Mouse (Mus musculus) gastrocnemius, postnatal 10 days (tissue): Measurements from ENCODE around the gene Rhox11. TPM values are rescaled to one million over a fixed set of nuclear protein-coding genes. Genes with fewer than 3 reads are reported as not detected.
A peak's percentile ranks its signal among the peaks of the same experiment; 100 is the strongest.
"Not testable (repeated sequence)": the region's sequence is repeated elsewhere in the genome, so short reads cannot be mapped to it uniquely, and the experiment has no call there.

Experiments
- DNase-seq: peaks from one replicate; pipeline ENCODE4 v3.0.0; 2021; ENCODE audit warnings: mixed read lengths
- long read RNA-seq, 2 experiments: library from polyadenylated mRNA; stranded (forward); transcript quantifications; one replicate each; pipeline ENCODE4 v2.0.0; 2021
- total RNA-seq, 2 experiments: library from RNA; stranded (reverse); gene quantifications; 2 replicates each; pipeline ENCODE4 v1.2.3; 2021

Rhox11 gene
- total RNA-seq: not detected
- long read RNA-seq, experiment 1: 0 reads
- long read RNA-seq, experiment 2: 0 reads

- no peak for DNase-seq
Observed at GRCm38 (mm10) chrX:38085041-38085440, at the start of gene Rhox11. Rhox11 (minus strand) TSS chrX:38085141.

GRCm38 (mm10) chrX:38121478-38121877 lies 36.5 kb upstream of the Rhox11 start:
- DNase-seq: no peak

- no peak for DNase-seq
Observed at GRCm38 (mm10) chrX:38120982-38121381, 36.0 kb upstream of the Rhox11 start, which contains the start of gene Rhox13. Rhox13 (plus strand) TSS chrX:38121219.

- no peak for DNase-seq
Observed at GRCm38 (mm10) chrX:38110807-38111206, 25.9 kb upstream of the Rhox11 start, which contains the start of gene Rhox12. Rhox12 (minus strand) TSS chrX:38110907.

GRCm38 (mm10) chrX:38084226-38084625 lies 715 bp downstream of the Rhox11 start:
- DNase-seq: peak; percentile 45

- DNase-seq: no peak
Observed at GRCm38 (mm10) chrX:38066175-38066574, 18.8 kb downstream of the Rhox11 start, which contains the start of gene Rhox10. Rhox10 (plus strand) TSS chrX:38066475.

- DNase-seq: no peak
Observed at GRCm38 (mm10) chrX:38061544-38061943, 23.4 kb downstream of the Rhox11 start.

GRCm38 (mm10) chrX:38043014-38043413 lies 41.9 kb downstream of the Rhox11 start, which contains the start of gene Btg1-ps2:
Btg1-ps2 (minus strand) TSS chrX:38043114.
- DNase-seq: not testable (repeated sequence)

GRCm38 (mm10) chrX:38039666-38040065 lies 45.3 kb downstream of the Rhox11 start:
- DNase-seq: no peak

- no peak for DNase-seq
Observed at GRCm38 (mm10) chrX:38033841-38034240, 51.1 kb downstream of the Rhox11 start.

Other genes with a start within 250 kb of the Rhox11 start
- not detected for gene Rhox8, start 206.2 kb downstream of the Rhox11 start, total RNA-seq
- gene Rhox7b, start 187.9 kb downstream of the Rhox11 start, total RNA-seq: not detected
- not detected for gene Rhox9, start 183.4 kb downstream of the Rhox11 start, total RNA-seq
- not detected for gene Btg1-ps1, start 66.3 kb downstream of the Rhox11 start, total RNA-seq
- not detected for gene Btg1-ps2, start 42.0 kb downstream of the Rhox11 start, total RNA-seq
- gene Rhox10, start 18.7 kb downstream of the Rhox11 start, total RNA-seq: not detected
- not detected for gene Rhox12, start 25.8 kb upstream of the Rhox11 start, total RNA-seq
- not detected for gene Rhox13, start 36.1 kb upstream of the Rhox11 start, total RNA-seq
- 1 to 10 TPM; 8.2 to 9.8 TPM for gene Zbtb33, start 104.7 kb upstream of the Rhox11 start, total RNA-seq
- 10 to 100 TPM in 1 of 2 experiments, 1 to 10 TPM in 1; 8.7 to 11.5 TPM for gene Tmem255a, start 167.3 kb upstream of the Rhox11 start, total RNA-seq
- 100 to 1,000 TPM; 297 to 475 TPM for gene Atp1b4, start 231.0 kb upstream of the Rhox11 start, total RNA-seq